Mouse (Mus musculus) 3134 (cell line): ENCODE data around the gene Nelfe.
"Not testable (repeated sequence)": the region's sequence is repeated elsewhere in the genome, so short reads cannot be mapped to it uniquely, and the experiment has no call there.

Source experiments
- DNase-seq: peaks from one replicate; pipeline ENCODE4 v3.0.0-alpha.2; 2011; ENCODE audit warnings: low spot score; ENCODE audit not compliant: insufficient read length; ENCODE audit errors: extremely low read depth

Nelfe gene

GRCm38 (mm10) chr17:34849722-34850516 is at the start of gene Nelfe, which contains the start of gene Skiv2l:
TSS of gene Nelfe (plus strand) at chr17:34850391.
TSS of gene Skiv2l (minus strand) at chr17:34850210.
- peak; percentile 98 for DNase-seq

DNA sequence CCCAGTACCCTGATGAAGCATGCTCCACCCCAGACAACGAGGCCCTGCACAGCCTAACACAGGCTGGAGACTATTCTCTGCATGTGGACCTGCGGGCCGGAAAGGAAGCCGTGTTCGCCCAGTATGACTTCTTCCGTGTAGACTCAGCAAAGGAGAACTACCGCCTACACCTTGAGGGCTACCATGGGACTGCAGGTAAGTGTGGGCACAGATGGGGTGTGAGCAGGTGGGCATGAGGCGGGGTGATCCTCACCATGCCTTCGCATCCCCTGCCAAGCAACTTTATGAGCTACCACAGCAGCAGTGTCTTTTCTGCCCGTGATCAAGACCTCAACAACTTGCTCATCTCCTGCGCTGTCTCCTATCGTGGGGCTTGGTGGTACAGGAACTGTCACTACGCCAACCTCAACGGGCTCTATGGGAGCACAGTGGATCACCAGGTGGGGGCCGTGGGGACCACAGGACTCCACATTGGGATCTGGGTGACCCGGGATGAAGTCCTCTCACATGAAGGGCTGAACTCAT is 49.3 kb upstream of the Nelfe start:
- not testable (repeated sequence) for DNase-seq

- not testable (repeated sequence) for DNase-seq
Observed at GRCm38 (mm10) chr17:34802756-34803155, 47.4 kb upstream of the Nelfe start.

DNA sequence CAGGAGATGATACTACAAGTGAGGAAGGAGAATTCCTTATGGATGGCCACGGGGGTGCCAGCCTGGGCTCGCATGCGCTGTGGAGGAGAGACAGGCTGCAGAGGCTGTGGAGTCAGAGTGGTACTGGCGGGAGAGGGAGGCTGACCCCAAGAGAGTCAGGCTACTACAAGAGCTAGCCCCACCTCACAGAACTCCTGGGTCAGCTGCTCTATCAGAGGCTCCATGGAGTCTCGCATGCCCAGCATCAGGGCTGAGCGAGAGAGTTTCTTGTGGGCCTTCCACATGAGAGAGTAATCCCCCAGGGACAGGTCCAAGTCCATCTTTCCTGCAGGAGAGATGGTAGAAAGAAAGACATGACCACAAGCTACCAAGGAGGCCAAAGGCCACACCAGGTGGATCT is 46.8 kb upstream of the Nelfe start:
- not testable (repeated sequence) for DNase-seq

- not testable (repeated sequence) for DNase-seq
Observed at GRCm38 (mm10) chr17:34804301-34804700, 45.9 kb upstream of the Nelfe start, which contains the start of gene Cyp21a1. TSS of gene Cyp21a1 (minus strand) at chr17:34804561.

- no peak for DNase-seq
Observed at GRCm38 (mm10) chr17:34804871-34805562, 45.2 kb upstream of the Nelfe start.

DNA sequence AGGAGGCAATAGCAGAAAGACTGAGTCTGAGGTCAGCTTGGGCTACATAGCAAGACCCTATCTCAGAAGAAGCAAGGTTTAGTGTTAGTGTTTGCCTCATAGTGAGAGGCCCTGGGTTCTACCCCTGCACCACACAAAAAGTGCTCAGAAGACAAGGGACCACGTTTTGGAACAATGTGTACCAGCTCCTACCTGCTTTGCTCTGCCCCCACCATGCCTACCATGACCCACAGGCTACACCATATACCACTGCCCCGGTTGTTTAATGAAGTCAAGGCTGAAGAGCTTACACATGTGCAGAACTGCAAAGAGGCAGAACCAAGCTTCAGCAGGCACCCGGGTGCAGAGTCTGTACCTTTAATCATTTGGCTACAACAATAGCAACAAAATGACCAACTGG is 43.0 kb upstream of the Nelfe start:
- DNase-seq = no peak

DNA sequence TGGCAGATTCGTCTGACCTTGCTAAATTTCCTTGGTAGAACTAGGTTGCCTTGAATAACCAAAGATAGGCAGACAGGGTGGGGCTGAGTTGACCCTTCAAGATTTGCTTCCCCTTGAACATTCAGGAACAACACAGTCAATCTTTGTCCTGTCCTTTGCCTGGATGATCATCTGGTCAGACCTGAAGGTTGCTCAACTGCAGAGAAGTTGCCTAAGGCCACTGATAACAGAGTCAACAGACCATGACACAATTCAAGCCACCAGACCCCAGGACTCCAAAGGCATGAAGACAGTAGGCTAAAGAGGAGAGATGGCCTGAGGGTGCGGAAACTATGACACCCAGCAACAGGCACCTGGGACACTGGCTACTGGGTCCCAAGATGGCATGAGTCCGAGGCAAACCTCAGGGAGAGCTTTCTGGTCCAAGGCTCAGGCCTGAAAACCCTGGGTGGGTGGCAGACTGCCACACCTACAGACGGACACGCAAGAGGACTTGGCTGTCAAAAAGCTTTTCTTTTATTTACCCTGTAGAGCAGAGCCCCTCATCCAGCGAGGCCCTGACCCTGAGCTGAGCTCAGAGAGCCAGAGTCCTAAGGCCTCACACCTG is 41.5 kb upstream of the Nelfe start:
- DNase-seq = no peak

DNA sequence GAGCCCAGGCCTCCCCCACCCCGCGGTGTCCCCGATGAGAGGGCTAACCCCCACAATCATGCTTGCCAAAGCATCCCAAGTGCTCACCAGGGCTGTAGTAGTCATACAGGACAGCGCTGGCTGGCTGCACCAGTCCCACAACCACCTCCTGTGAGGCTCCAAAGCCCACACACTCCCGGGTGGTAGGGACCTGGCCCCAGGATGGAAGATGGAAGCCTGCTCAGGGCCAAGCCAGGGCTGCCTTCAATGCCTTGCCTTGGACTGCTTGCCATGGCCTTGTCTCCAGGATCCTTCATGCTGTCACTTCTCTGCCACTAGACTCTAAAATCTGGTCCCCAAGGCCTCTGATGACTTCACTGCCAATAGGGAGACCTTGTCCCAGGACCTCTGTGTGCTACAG is 39.8 kb upstream of the Nelfe start:
- DNase-seq = not testable (repeated sequence)

- DNase-seq = not testable (repeated sequence)
Observed at GRCm38 (mm10) chr17:34810811-34811210, 39.4 kb upstream of the Nelfe start.

- no peak for DNase-seq
Observed at GRCm38 (mm10) chr17:34811275-34811674, 38.9 kb upstream of the Nelfe start.

DNA sequence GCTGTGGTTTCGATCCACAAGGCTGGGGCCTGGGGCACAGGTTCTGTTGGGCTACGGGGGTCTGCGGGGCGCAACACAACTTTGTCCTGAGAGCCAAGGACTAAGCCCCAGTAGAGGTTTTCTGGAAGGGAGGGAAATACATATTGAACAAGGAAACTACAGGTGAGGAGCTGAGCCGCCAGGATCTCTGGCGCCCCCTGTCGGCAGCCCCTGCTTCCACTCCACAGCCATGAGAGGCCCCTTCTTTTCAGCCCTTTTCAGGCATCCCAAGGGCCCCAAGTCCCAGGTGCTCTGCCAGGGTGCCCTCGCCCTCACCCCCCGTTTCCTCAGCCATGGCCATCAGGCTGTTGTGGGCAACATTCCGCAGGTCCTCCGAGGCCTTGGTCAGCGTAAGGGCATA is 36.4 kb upstream of the Nelfe start:
- peak; percentile 38 for DNase-seq

DNA sequence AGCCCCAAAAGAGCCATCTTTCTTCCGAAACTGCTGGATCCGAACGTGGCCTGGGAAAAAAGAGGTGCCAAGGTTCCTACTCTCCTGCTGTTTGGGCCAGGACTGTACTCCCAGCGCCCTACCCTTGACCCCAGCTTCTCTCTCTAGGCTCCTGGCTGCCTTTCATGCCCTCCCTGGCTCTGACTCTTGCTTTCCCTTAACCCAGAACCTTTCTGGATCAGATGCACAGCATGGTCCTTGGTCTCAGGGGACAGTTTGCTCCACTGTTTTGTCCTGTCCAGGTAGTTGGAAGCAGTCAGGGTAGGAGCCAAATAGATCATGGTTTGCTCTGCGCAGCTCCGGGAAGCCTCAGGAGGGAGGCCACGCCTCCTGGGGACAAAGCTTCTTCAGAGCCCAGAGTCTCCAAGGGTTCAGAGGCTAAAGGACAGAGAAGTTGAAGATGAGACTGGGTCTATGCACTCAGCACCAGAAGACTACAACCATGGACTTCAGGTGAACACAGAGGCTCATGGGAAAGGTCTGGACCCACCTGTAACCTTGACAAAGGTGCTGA is 35.3 kb upstream of the Nelfe start:
- DNase-seq = no peak

DNA sequence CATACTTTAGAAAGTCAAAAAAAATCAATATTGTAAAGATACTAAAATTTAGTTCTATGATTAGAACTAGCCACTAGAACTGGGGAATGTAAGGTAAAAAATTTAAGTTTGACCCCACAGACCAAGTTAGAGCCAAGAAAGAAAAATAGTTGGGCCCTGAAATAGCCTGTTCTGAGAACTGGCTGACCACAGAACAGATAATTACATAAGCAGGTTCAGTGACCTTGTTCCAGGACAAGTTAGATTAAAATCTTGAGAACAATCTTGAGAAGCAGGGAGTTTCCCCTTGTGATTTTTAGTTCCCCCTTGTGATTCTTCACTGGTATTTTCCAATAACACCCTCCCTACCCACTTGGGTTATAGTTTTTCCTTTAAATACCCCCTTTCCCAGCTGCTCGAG is 19.4 kb upstream of the Nelfe start:
- DNase-seq = not testable (repeated sequence)

DNA sequence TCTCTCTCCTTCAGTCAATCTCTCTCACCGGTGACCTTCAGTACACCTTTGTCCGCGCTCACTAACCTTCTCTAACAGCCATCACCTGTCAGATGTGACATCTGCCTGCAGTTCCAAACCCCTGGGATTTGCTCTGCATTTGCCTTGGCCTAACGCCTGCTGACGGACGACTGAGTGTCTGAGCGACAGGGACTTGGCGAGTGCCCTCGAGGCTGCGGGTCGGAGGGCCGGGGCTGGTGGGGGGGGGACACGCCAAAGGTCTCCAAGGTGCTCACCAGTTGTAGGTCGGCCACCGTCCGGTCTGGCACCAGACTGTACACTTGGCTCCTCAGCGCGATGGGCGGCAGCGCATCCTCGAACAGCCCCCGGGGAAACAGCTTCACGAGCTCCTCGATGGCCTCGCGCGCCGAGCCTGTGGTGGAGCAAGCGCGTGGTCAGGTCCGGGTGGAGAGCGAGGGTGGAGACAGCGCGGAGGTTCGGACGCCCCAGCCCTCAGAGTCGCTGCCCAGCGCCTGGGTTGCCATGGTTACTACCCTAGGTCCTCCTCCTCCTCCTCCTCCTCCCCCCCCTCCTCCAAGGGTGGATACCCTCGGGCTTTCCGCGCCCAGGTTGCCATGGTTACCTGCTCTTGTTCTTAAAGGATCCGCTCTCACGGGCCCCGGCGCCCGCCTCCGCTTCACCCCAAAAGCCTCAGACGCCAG is 13.9 kb upstream of the Nelfe start:
- no peak for DNase-seq

GRCm38 (mm10) chr17:34836856-34837221 is 13.4 kb upstream of the Nelfe start, which contains the start of the genes Stk19 and Dxo:
TSS of gene Stk19 (minus strand) at chr17:34836945.
TSS of gene Dxo (plus strand) at chr17:34837019.
- peak; percentile 96 for DNase-seq

GRCm38 (mm10) chr17:34837464-34838324 is 12.5 kb upstream of the Nelfe start:
- no peak for DNase-seq

GRCm38 (mm10) chr17:34838785-34839184 is 11.4 kb upstream of the Nelfe start:
- no peak for DNase-seq

DNA sequence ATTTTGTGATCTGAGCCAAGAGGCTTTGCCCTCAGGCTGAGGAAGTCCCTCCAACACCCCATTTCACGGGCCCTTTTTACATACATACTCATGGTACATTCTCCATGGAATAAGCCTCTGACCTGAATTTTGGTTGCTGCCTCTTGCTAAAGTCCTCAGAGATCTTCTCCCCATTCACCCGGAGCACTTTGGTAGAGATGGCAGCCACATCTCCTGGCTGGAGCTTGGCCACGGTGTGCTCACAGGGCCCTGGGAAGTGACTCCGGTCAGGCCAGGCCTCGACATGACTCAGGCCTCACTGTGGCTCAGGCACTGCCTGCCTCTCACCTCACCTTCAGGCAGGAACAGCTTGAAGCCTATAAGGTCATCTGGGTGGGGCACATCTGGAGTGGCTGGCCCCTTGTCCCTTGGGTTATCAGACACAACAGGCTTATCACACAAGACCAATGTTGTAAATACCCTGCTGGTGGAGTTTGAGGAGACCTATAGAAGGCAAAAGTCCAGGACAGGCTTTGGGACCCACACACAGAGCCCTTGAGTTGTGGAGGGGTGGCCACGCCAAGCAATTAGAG is 9.4 kb upstream of the Nelfe start:
- DNase-seq = no peak
